Mouse (Mus musculus) 416B (cell line): ENCODE measurements at regions not wholly inside any gene's neighbourhood (a gene's known extent, or its start where the extent isn't known, plus 50 kb on each side); places are given as distances from the start of the nearest gene placed in this dataset.

Experiments used
- DNase-seq: peaks from one replicate; pipeline ENCODE4 v3.0.0; 2011; ENCODE audit warnings: low read depth

GRCm38 (mm10) chr4:81178782-81179135, 263.9 kb downstream of the Mpdz start:
- DNase-seq: peak; percentile 57

GRCm38 (mm10) chr4:81216123-81216522, 226.5 kb downstream of the Mpdz start:
- DNase-seq: no peak

- no peak for DNase-seq
Measured at GRCm38 (mm10) chr4:81217979-81218378, 224.6 kb downstream of the Mpdz start.

- DNase-seq: no peak
Measured at GRCm38 (mm10) chr4:81222034-81222433, 220.6 kb downstream of the Mpdz start.

- no peak for DNase-seq
Measured at GRCm38 (mm10) chr4:81222468-81223175, 220.0 kb downstream of the Mpdz start.
